Mouse (Mus musculus) embryonic facial prominence, embryonic 14.5 days (tissue): ENCODE results near the gene Klhl2. TPM values are rescaled to one million over a fixed set of nuclear protein-coding genes. Genes with fewer than 3 reads are reported as not detected.

Source experiments
- ATAC-seq: fragments of 200-750 bp; cut with Nextera tagmentation; 2 replicates; pipeline ENCODE4 v1.8.0; 2017; ENCODE audit warnings: low read depth, moderate number of reproducible peaks, moderate TSS enrichment
- DNase-seq: peaks from one replicate; pipeline ENCODE4 v3.0.0-alpha.2; 2015; ENCODE audit warnings: low spot score
- H3K27ac ChIP-seq: fragments of 300-500 bp; sonication (generic); replicated peaks from 2 replicates; pipeline ENCODE4 v1.5.1; 2014; ENCODE audit warnings: low read depth, mild to moderate bottlenecking, low read length, moderate library complexity
- H3K27me3 ChIP-seq: fragments of 300-500 bp; sonication (generic); replicated peaks from 2 replicates; pipeline ENCODE4 v1.6.1; 2014; ENCODE audit warnings: low read length; ENCODE audit not compliant: control insufficient read depth, insufficient read depth
- H3K36me3 ChIP-seq: fragments of 300-500 bp; sonication (generic); 2 replicates; pipeline ENCODE4 v1.6.1; 2014; ENCODE audit warnings: low read length, mixed read lengths; ENCODE audit not compliant: control insufficient read depth, insufficient read depth
- H3K4me1 ChIP-seq: fragments of 300-500 bp; sonication (generic); 2 replicates; pipeline ENCODE4 v1.6.1; 2014; ENCODE audit warnings: antibody characterized with exemption, low read length; ENCODE audit not compliant: control insufficient read depth, insufficient read depth
- H3K4me2 ChIP-seq: fragments of 300-500 bp; sonication (generic); 2 replicates; pipeline ENCODE4 v1.6.1; 2014; ENCODE audit warnings: low read depth, mild to moderate bottlenecking, low read length, moderate library complexity, mixed read lengths
- H3K4me3 ChIP-seq: fragments of 300-500 bp; sonication (generic); 2 replicates; pipeline ENCODE4 v1.5.1; 2014; ENCODE audit warnings: low read depth, mild to moderate bottlenecking, low read length
- H3K9ac ChIP-seq: fragments of 300-500 bp; sonication (generic); 2 replicates; pipeline ENCODE4 v1.6.1; 2014; ENCODE audit warnings: low read depth, mild to moderate bottlenecking, low read length, moderate library complexity, mixed read lengths
- H3K9me3 ChIP-seq: fragments of 300-500 bp; sonication (generic); 2 replicates; pipeline ENCODE4 v1.6.1; 2016; ENCODE audit warnings: low read length; ENCODE audit not compliant: control insufficient read depth
- WGBS: fragments of 180-500 bp; shearing (Covaris S2); extraction: QIAGEN DNeasy Blood & Tissue Kit; methylation state at CpG from one replicate; pipeline ENCODE4 v1.1.7; 2014; 5-methylcytosine and 5-hydroxymethylcytosine counted together
- polyA plus RNA-seq: library from polyadenylated mRNA; unstranded; fragments of >200 nt; fragmentation: Nextera tagmentation; extraction: Ambion mirVana; gene quantifications from 2 replicates; pipeline ENCODE4 v1.2.1, GENCODE M21; 2014

Klhl2 gene
- polyA plus RNA-seq, 1 experiment from 2014 or later: 13.2 TPM

DNA sequence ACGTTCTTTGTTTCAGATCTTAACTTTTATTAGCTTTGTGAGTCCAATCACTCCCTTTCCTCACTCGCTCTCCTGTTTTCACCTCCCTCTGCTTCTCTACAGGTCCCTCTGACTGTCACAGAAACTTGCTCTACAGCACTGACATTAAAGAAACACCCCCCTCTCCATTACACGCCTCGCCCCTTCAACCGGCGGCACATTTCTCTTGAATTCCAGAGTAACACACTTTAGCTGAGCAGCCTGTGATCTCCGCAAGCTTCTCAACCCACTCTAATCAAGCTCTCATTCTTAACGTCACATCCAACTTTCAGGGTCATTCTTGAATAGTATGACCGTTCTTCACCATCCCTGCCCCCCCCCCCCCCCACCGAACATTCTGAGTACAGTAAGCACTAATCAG lies 52.1 kb downstream of the Klhl2 start:
- Histone ChIP-seq H3K36me3 (no peaks in the 10 kb centered on the region), H3K4me2 (no peak overlapping the region), H3K9me3 (no peaks in the 10 kb centered on the region), H3K9ac (no peak overlapping the region), H3K27ac (no peak overlapping the region), H3K4me1 (no peaks in the 10 kb centered on the region), H3K4me3 (no peak overlapping the region), H3K27me3 (no peaks in the 10 kb centered on the region)
- DNase-seq: no peak
- ATAC-seq: no peak
- WGBS: 73% methylated on average over 10 of the region's 10 CpGs

DNA sequence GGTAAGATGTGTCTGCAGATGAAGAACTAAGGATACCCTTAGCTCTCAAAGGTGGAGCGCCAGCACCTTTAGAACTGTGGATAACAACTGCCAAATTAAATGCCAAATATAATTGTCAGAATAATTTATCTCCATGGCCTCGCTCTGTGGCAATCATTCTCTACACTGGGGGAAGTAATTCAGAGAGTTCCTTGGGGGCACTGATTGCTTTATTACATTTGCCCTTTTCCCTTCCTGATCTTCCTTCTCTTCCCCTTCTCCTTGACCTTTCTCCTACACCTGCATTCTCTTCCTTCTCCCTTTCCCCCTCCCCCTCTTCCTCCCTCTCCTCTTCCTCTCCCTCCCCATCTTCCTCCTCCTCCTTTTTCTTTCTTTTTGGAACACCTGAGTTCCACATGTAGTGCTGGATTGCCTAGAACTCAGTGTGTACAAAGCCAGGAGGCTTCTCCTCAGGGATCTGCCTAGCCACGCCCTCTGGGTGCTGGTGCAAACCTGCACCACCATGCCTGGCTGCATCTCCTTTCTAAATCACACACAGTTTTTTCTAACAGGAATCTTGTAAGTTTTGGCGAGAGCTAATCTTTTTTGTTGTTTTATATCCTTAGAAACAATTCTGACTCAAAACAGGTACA lies 58.5 kb downstream of the Klhl2 start:
- DNase-seq (no peak), ATAC-seq (no peak)
- WGBS: 77% methylated on average over 4 of the region's 4 CpGs
- Histone ChIP-seq H3K4me2 (no peak overlapping the region), H3K9ac (no peak overlapping the region), H3K4me3 (no peak overlapping the region), H3K27me3 (no peaks in the 10 kb centered on the region), H3K36me3 (no peaks in the 10 kb centered on the region), H3K27ac (no peak overlapping the region), H3K4me1 (no peaks in the 10 kb centered on the region), H3K9me3 (no peaks in the 10 kb centered on the region)

DNA sequence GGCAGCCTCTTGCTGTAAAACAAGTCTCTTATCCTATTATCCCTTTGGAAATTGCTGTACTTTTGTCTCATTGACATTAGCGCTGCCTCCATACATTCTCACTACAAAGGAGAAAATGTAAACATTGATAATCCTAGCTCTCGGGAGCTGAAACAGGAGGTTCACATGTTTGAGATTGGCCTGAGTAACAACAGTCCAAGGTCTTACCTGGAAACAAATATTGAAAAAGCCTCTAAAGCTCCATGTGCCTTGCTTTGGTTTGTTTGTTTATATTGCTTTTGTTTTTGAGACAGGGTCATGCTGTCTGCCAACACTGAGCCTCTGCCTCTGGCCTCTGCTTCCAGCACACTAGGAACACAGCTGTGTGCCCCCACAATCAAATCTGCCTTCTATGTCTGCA lies 59.4 kb downstream of the Klhl2 start:
- no peaks in the 10 kb centered on the region for H3K36me3 ChIP-seq
- whole genome bisulfite sequencing: 72% methylated on average over 2 of the region's 2 CpGs
- no peaks in the 10 kb centered on the region for H3K9me3 ChIP-seq
- H3K4me2 ChIP-seq: no peak overlapping the region
- H3K27me3 ChIP-seq: no peaks in the 10 kb centered on the region
- no peak overlapping the region for H3K4me3 ChIP-seq
- DNase-seq (no peak), ATAC-seq (no peak)
- no peak overlapping the region for H3K27ac ChIP-seq
- no peaks in the 10 kb centered on the region for H3K4me1 ChIP-seq
- no peak overlapping the region for H3K9ac ChIP-seq

DNA sequence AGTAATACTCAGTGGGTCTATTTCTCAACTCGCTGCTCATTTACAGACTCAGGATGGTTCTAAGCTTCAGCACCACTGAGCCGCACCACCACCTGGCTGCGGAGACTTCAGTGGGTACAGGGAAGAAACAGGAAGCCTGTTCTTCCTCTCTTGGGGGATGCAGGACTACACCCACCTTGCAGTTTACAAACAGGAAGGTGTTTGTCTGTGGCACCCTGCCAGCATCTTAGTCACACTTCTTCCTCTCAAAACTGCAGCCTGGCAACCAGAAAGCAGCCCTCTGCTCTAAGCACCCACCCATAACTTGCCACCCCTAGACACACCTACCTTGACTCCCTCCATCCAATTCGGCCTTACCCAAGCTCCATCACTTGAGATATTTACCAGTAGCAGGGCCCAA lies 61.1 kb downstream of the Klhl2 start:
- no peak overlapping the region for H3K4me3 ChIP-seq
- H3K9me3 ChIP-seq: no peaks in the 10 kb centered on the region
- 83% methylated on average over 4 of the region's 4 CpGs for WGBS
- H3K4me2 ChIP-seq: no peak overlapping the region
- H3K27ac ChIP-seq: no peak overlapping the region; the same call in 1 of the 2 replicates
- DNase-seq: peak; percentile 14
- no peaks in the 10 kb centered on the region for H3K4me1 ChIP-seq
- H3K9ac ChIP-seq: no peak overlapping the region
- H3K36me3 ChIP-seq: no peaks in the 10 kb centered on the region
- no peak for ATAC-seq
- no peaks in the 10 kb centered on the region for H3K27me3 ChIP-seq

DNA sequence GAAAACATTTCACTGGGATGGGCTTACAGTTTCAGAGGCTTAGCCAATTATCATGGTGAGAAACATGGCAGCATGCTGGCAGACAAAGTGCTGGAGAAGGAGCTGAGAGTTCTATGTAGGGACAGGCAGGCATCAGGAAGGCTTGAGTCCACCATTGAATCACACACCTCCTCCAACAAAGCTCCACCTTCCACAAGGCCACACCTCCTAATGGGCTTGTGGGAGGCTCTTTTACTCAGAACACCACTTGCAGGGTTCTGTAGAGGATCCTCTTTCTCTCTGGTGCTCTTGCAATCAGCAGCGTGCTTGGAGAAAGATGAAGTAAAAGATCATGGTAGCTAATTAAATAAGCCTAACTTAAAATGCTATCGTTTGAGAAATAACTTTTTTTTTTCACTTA lies 63.0 kb downstream of the Klhl2 start:
- H3K36me3 ChIP-seq: no peaks in the 10 kb centered on the region
- no peak overlapping the region for H3K4me3 ChIP-seq
- 87% methylated on average over 2 of the region's 2 CpGs for WGBS
- no peaks in the 10 kb centered on the region for H3K27me3 ChIP-seq
- ATAC-seq (no peak), DNase-seq (no peak)
- H3K4me1 ChIP-seq: no peaks in the 10 kb centered on the region
- no peaks in the 10 kb centered on the region for H3K9me3 ChIP-seq
- H3K27ac ChIP-seq: no peak overlapping the region
- H3K9ac ChIP-seq: no peak overlapping the region
- H3K4me2 ChIP-seq: no peak overlapping the region

DNA sequence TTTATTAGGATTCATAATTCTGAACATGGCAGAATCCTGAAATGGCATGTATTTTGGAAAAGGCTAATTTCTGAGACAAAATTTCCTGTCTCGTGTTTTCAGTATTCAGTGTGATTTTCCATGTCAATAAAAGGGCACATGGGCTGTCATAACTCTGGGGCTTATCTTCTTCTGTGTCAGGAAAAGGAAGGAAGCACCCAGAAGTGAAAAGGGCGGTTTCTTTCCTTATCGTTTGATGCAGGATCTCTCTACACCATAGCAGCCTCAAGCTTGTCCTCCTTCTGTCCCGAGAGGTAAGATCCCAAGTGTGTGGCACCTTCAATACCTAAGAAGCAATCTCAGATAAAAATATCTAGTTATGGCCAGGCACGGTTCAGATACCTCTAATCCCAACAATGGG lies 65.6 kb downstream of the Klhl2 start:
- H3K36me3 ChIP-seq: no peaks in the 10 kb centered on the region
- no peak for DNase-seq
- no peak overlapping the region for H3K4me3 ChIP-seq
- no peaks in the 10 kb centered on the region for H3K4me1 ChIP-seq
- no peak overlapping the region for H3K4me2 ChIP-seq
- no peak overlapping the region for H3K27ac ChIP-seq
- no peak for ATAC-seq
- 91% methylated on average over 5 of the region's 5 CpGs for WGBS
- no peaks in the 10 kb centered on the region for H3K9me3 ChIP-seq
- no peaks in the 10 kb centered on the region for H3K27me3 ChIP-seq
- no peak overlapping the region for H3K9ac ChIP-seq

DNA sequence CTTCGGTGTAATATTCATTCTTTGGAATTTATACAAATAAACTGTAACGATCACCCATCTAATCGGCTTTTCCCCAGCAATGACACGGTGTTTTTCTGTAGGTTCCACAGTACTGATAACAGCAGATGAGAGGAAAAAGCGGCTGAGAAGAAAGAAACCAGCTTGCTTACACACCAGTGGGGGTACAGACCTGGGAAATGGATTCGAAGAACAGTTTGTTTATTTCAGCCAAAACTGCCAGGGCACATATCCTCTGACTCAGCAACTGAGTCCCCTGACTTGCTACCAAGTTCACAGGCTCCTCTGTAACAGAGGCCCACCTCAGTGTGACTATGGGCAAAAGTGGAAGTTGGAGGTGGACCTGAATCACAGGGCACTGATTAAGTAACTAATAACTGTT lies 67.9 kb downstream of the Klhl2 start:
- DNase-seq (no peak), ATAC-seq (no peak)
- Histone ChIP-seq H3K4me3 (no peak overlapping the region), H3K27me3 (no peaks in the 10 kb centered on the region), H3K27ac (no peak overlapping the region), H3K4me1 (no peaks in the 10 kb centered on the region), H3K9ac (no peak overlapping the region), H3K4me2 (no peak overlapping the region), H3K9me3 (no peaks in the 10 kb centered on the region), H3K36me3 (no peaks in the 10 kb centered on the region)
- WGBS: 77% methylated on average over 6 of the region's 6 CpGs

DNA sequence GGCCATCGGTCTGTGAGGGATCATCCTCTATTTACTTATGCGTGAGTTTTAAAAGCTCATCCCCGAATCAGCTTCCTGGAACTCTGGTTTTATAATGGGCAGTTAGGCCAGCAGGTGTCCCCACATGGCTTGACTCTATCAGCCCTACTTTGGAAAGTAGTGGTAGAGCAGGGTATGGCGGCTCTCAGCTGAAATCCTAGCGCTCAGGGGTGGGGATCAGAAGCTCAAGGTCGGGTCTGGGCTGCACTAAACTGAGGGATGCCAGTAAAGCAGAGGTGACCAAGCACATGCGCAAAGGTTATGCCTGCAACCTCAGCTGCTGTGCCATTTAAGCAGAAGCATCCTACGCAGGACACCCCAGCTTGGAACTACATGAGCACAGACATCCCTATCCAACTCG lies 71.9 kb downstream of the Klhl2 start:
- WGBS: 75% methylated on average over 9 of the region's 9 CpGs
- Histone ChIP-seq H3K27me3 (no peaks in the 10 kb centered on the region), H3K36me3 (no peaks in the 10 kb centered on the region), H3K9ac (no peak overlapping the region), H3K9me3 (no peaks in the 10 kb centered on the region), H3K27ac (no peak overlapping the region), H3K4me2 (no peak overlapping the region), H3K4me1 (no peaks in the 10 kb centered on the region), H3K4me3 (no peak overlapping the region)
- DNase-seq (no peak), ATAC-seq (no peak)

DNA sequence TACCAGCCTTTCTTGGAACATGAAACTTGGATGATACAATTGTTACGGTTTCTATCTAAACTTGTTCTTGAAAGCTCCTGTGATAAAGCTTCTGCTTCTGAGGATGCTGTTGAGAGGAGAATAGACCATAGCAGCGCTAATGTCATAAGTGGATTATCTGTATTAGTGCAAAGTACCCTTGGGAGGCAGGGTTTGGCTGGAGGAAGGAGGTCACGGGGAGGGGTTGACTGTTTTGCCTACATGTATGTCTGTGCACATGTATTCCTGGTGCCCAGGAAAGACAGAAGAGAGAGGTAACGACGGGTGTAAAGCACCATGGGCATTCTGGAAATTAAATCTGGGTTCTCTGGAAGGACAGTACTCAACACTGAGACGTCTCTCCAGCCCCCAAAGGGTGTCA lies 75.7 kb downstream of the Klhl2 start:
- Histone ChIP-seq H3K4me1 (no peaks in the 10 kb centered on the region), H3K27ac (no peak overlapping the region), H3K9me3 (no peaks in the 10 kb centered on the region), H3K9ac (no peak overlapping the region), H3K27me3 (no peaks in the 10 kb centered on the region), H3K36me3 (no peaks in the 10 kb centered on the region), H3K4me2 (no peak overlapping the region), H3K4me3 (no peak overlapping the region)
- 91% methylated on average over 6 of the region's 6 CpGs for WGBS
- ATAC-seq: no peak
- DNase-seq: no peak
